Mouse (Mus musculus) embryo, embryonic 11.5 days (tissue): ENCODE results near the gene Gm45844.
"Not testable (repeated sequence)": the region's sequence is repeated elsewhere in the genome, so short reads cannot be mapped to it uniquely, and the experiment has no call there.

Experiments
- DNase-seq: peaks from one replicate; pipeline ENCODE4 v3.0.0-alpha.2; 2012; ENCODE audit warnings: low read depth, low spot score

Gm45844 gene

GRCm38 (mm10) chr7:7277966-7278567 lies at the start of gene Gm45844:
Gene Gm45844 (minus strand): TSS chr7:7278289.
- DNase-seq, result not testable (repeated sequence)

DNA sequence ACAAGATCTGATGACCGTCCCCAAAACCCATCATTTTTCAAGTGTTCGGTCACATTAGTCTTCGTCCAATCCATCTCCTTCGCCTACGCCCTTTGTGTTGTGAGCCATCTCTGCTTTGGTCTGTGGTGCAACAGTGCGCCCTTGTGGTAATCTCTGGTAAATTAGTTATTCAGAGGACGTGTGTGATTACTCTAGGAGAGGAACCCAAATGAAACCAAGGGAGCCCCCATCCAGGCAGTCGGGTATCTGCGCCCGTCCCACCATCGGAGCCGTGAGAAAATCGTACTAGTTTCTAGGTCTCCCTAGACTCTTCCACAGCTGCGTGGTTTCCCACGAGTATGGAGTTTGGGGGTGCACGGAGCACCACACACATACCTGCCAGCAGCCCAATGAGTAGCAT lies 17.5 kb upstream of the Gm45844 start:
- no peak for DNase-seq

- DNase-seq, result no peak
Observed at GRCm38 (mm10) chr7:7281383-7281782, 3.3 kb upstream of the Gm45844 start.

DNA sequence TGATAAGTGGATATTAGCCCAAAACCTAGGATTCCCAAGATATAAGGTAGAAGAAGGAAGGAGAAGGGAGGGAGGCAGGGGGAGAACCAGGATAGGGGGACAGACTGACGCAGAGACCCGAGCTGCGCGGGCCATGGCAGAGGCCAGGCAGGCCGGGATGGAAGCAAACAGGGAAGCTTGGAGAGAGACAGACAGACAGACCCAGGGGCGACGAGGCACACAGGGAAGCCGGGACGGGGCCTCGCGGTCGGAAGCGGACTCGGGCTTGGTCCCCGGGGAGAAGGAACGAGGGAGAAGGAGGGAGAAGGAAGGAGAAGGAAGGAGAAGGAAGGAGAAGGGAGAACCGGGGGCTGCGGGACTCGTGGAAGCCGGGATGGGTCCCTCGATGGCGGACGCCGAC lies 533 bp downstream of the Gm45844 start:
- DNase-seq, result not testable (repeated sequence)

GRCm38 (mm10) chr7:7247228-7247627 lies 30.9 kb downstream of the Gm45844 start, which contains the start of gene Vmn2r29:
Gene Vmn2r29 (minus strand): TSS chr7:7247328.
- not testable (repeated sequence) for DNase-seq

- not testable (repeated sequence) for DNase-seq
Observed at GRCm38 (mm10) chr7:7209313-7210151, 68.6 kb downstream of the Gm45844 start, which contains the start of gene Zfp772. Gene Zfp772 (minus strand): TSS chr7:7209998.

GRCm38 (mm10) chr7:7188191-7188942 lies 89.7 kb downstream of the Gm45844 start:
- peak; percentile 50 for DNase-seq

DNA sequence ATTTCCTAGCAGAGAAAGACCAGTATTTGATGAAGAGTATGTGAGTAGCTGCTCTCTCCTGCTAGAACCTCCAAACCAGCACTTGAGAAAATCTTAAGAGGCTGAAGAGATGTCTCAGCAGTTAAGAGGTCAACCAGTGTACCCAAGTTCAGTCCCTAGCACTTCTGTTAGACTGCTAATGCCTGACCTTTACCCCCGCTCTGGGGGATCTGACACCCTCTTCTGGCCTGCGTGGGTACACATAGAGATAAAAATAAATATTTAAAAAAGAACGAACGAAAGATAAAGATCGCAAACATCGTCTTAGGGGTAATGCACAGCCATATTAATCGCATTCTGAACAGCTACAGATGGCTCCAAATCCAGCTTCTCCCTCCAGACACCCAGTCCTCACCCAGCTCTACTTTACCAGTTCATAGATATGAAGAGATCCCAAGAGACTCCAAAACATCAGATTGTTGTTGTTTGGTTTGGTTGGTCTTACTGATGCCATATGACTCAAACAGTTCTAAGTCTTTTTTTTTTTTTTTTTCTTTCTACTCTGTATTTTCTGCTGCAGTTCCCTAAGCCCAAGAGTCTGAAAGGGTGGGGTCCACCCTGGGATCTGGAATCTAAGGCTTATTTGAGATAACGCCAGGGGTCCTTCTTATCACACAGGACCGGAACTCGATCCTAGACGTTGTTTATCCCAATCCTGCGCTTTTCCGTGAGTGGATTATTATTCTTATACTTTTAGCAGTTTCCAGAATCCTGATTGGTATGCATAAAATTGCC lies 90.5 kb downstream of the Gm45844 start:
- no peak for DNase-seq

GRCm38 (mm10) chr7:7185897-7186296 lies 92.2 kb downstream of the Gm45844 start:
- no peak for DNase-seq

- peak; percentile 34 for DNase-seq
Observed at GRCm38 (mm10) chr7:7171227-7172147, 106.6 kb downstream of the Gm45844 start, which contains the start of gene Zfp418. Gene Zfp418 (plus strand): TSS chr7:7171330.
